Mouse (Mus musculus) liver, adult 2 months (tissue): ENCODE data around the gene Gca. TPM values are rescaled to one million over a fixed set of nuclear protein-coding genes. Genes with fewer than 3 reads are reported as not detected.

Source experiments
- DNase-seq: peaks from one replicate; pipeline ENCODE4 v3.0.0-alpha.2; 2011; ENCODE audit warnings: low read depth, low spot score; ENCODE audit errors: extremely low read depth
- H3K27ac ChIP-seq: fragments of 200-500 bp; replicated peaks from 2 replicates; pipeline ENCODE4 v1.5.1; 2012; ENCODE audit warnings: low read depth, mild to moderate bottlenecking, control low read depth, inconsistent platforms, low read length; ENCODE audit not compliant: insufficient read depth
- H3K27me3 ChIP-seq: fragments of 200-500 bp; 2 replicates; pipeline ENCODE4 v1.6.1; 2012; ENCODE audit warnings: mild to moderate bottlenecking, moderate library complexity, low read length, inconsistent platforms; ENCODE audit not compliant: control insufficient read depth, insufficient read depth
- H3K36me3 ChIP-seq: fragments of 200-500 bp; 2 replicates; pipeline ENCODE4 v1.6.1; 2012; ENCODE audit warnings: low read length, inconsistent platforms; ENCODE audit not compliant: control insufficient read depth, insufficient read depth
- H3K4me1 ChIP-seq: fragments of 200-500 bp; 2 replicates; pipeline ENCODE4 v1.6.1; 2011; ENCODE audit warnings: low read length; ENCODE audit not compliant: control insufficient read depth, insufficient read depth
- H3K4me3 ChIP-seq: fragments of 200-500 bp; 2 replicates; pipeline ENCODE4 v1.5.1; 2011; ENCODE audit warnings: low read depth, mild to moderate bottlenecking, control low read depth, low read length, moderate library complexity; ENCODE audit not compliant: insufficient read depth
- H3K79me2 ChIP-seq: fragments of 200-500 bp; 2 replicates; pipeline ENCODE4 v1.6.1; 2012; ENCODE audit warnings: inconsistent platforms, mild to moderate bottlenecking, low read length, moderate library complexity; ENCODE audit not compliant: control insufficient read depth, insufficient read depth
- H3K9ac ChIP-seq: fragments of 200-500 bp; 2 replicates; pipeline ENCODE4 v1.6.1; 2012; ENCODE audit warnings: low read depth, mild to moderate bottlenecking, control low read depth, inconsistent platforms, low read length
- CTCF ChIP-seq: fragments of 200-500 bp; IDR thresholded peaks from 2 replicates; pipeline ENCODE4 v1.5.1; 2011; ENCODE audit warnings: low read depth, low read length, control low read depth
- POLR2A ChIP-seq: fragments of 200-500 bp; IDR thresholded peaks from 2 replicates; pipeline ENCODE4 v1.6.1; 2011; ENCODE audit warnings: low read length, control low read depth; ENCODE audit not compliant: insufficient read depth; ENCODE audit errors: extremely low read depth
- WGBS: fragments of 180-500 bp; shearing (Covaris S2); methylation state at CpG from one replicate; pipeline ENCODE4 v1.1.7; 2018; 5-methylcytosine and 5-hydroxymethylcytosine counted together
- polyA plus RNA-seq: library from polyadenylated mRNA; depleted of rRNA; stranded (reverse); fragments of >200 nt; gene quantifications from 2 replicates; pipeline ENCODE4 v1.2.3, GENCODE M21; 2012
- total RNA-seq: library from RNA; depleted of rRNA; stranded (reverse); fragments of >200 nt; gene quantifications from 2 replicates; pipeline ENCODE4 v1.2.3, GENCODE M21; 2014

The Gca gene
- total and polyA plus RNA-seq, 2 experiments: 4.0 to 4.9 TPM

GRCm38 (mm10) chr2:62646014-62646645 lies 18.0 kb upstream of the Gca start, which contains the start of gene Ifih1:
Gene Ifih1 (minus strand): TSS chr2:62646255.
- peak within 1 kb of the TSS; percentile 66 for H3K27ac ChIP-seq
- H3K4me1 ChIP-seq: peaks cover 9% of the 10 kb centered on the region; the same call in 1 of the 2 replicates
- WGBS: under 1% methylated on average over 30 of the region's 30 CpGs
- H3K36me3 ChIP-seq: no peaks in the 10 kb centered on the region
- H3K9ac ChIP-seq: peak within 1 kb of the TSS; percentile 82
- peak within 1 kb of the TSS; percentile 78 for H3K4me3 ChIP-seq
- H3K79me2 ChIP-seq: peaks cover 5% of the 10 kb centered on the region; the same call in 1 of the 2 replicates
- H3K27me3 ChIP-seq: no peaks in the 10 kb centered on the region
- peak; percentile 90 for DNase-seq
- TF ChIP-seq CTCF: peak; percentile 48
- TF ChIP-seq POLR2A: 0 out of 2 replicates have a peak, but pooled peaks have one; percentile 30

GRCm38 (mm10) chr2:62646671-62647289 lies 17.3 kb upstream of the Gca start:
- Histone ChIP-seq H3K36me3 (no peaks in the 10 kb centered on the region), H3K4me3 (peak overlapping the region; percentile 78), H3K4me1 (peaks cover 9% of the 10 kb centered on the region; the same call in 1 of the 2 replicates), H3K27ac (peak overlapping the region; percentile 66), H3K9ac (peak overlapping the region; percentile 27), H3K27me3 (no peaks in the 10 kb centered on the region), H3K79me2 (peaks cover 5% of the 10 kb centered on the region; the same call in 1 of the 2 replicates)
- TF ChIP-seq CTCF (no peak), POLR2A (no peak)
- DNase-seq: peak; percentile 31
- WGBS: 21% methylated on average over 6 of the region's 6 CpGs

GRCm38 (mm10) chr2:62651890-62652289 lies 12.2 kb upstream of the Gca start:
- 55% methylated on average over 4 of the region's 4 CpGs for WGBS
- no peaks in the 10 kb centered on the region for H3K79me2 ChIP-seq
- DNase-seq: no peak
- H3K4me3 ChIP-seq: no peak overlapping the region
- H3K9ac ChIP-seq: no peak overlapping the region
- H3K27ac ChIP-seq: no peak overlapping the region
- peaks cover 5% of the 10 kb centered on the region; the same call in 1 of the 2 replicates for H3K4me1 ChIP-seq
- TF ChIP-seq CTCF: no peak
- TF ChIP-seq POLR2A: no peak
- H3K27me3 ChIP-seq: no peaks in the 10 kb centered on the region
- H3K36me3 ChIP-seq: no peaks in the 10 kb centered on the region

GRCm38 (mm10) chr2:62652466-62652865 lies 11.6 kb upstream of the Gca start:
- Histone ChIP-seq H3K9ac (no peak overlapping the region), H3K27me3 (no peaks in the 10 kb centered on the region), H3K27ac (no peak overlapping the region), H3K4me3 (no peak overlapping the region), H3K79me2 (no peaks in the 10 kb centered on the region), H3K36me3 (no peaks in the 10 kb centered on the region), H3K4me1 (peaks cover 5% of the 10 kb centered on the region; the same call in 1 of the 2 replicates)
- DNase-seq: peak; percentile 88
- WGBS: 28% methylated on average over 4 of the region's 4 CpGs
- TF ChIP-seq POLR2A (no peak), CTCF (no peak)

GRCm38 (mm10) chr2:62654519-62655338 lies 9.4 kb upstream of the Gca start:
- H3K9ac ChIP-seq: no peak overlapping the region
- peak; percentile 79 for DNase-seq

More at GRCm38 (mm10) chr2:62654519-62655338, 9.4 kb upstream of the Gca start:
- Histone ChIP-seq H3K36me3 (no peaks in the 10 kb centered on the region), H3K27ac (peak overlapping the region; percentile 45; the same call in 1 of the 2 replicates), H3K27me3 (no peaks in the 10 kb centered on the region), H3K4me1 (peaks cover 5% of the 10 kb centered on the region; the same call in 1 of the 2 replicates), H3K79me2 (no peaks in the 10 kb centered on the region), H3K4me3 (no peak overlapping the region)
- WGBS: 24% methylated on average over 7 of the region's 7 CpGs
- TF ChIP-seq POLR2A: no peak
- TF ChIP-seq CTCF: peak; percentile 48; the same call in 1 of the 2 replicates
